Mouse (Mus musculus) gastrocnemius, adult 2 months (tissue): Measurements from ENCODE around the gene Rnf126. TPM values are rescaled to one million over a fixed set of nuclear protein-coding genes. Genes with fewer than 3 reads are reported as not detected.

Source experiments
- DNase-seq: peaks from one replicate; pipeline ENCODE4 v3.0.0; 2022
- H3K27ac ChIP-seq: fragments of 200-600 bp; 2 replicates; pipeline ENCODE4 v1.8.1; 2022; ENCODE audit warnings: mild to moderate bottlenecking
- H3K4me3 ChIP-seq: fragments of 200-600 bp; 2 replicates; pipeline ENCODE4 v1.8.1; 2022; ENCODE audit warnings: mild to moderate bottlenecking, moderate library complexity
- CTCF ChIP-seq: fragments of 200-600 bp; IDR thresholded peaks from 2 replicates; pipeline ENCODE4 v1.8.1; 2022; ENCODE audit warnings: antibody characterized with exemption, mild to moderate bottlenecking, moderate library complexity
- intact Hi-C: fragments of 180-260 bp; cut with DNase I; formaldehyde crosslinking; loops from one replicate; pipeline ENCODE4 v1.15.1; 2025
- total RNA-seq, 2 experiments: library from RNA; stranded (reverse); gene quantifications; 2 replicates each; pipeline ENCODE4 v1.2.3; 2021

Rnf126 gene
- total RNA-seq, 2 experiments from 2014 or later: 46.1 to 53.6 TPM

DNA sequence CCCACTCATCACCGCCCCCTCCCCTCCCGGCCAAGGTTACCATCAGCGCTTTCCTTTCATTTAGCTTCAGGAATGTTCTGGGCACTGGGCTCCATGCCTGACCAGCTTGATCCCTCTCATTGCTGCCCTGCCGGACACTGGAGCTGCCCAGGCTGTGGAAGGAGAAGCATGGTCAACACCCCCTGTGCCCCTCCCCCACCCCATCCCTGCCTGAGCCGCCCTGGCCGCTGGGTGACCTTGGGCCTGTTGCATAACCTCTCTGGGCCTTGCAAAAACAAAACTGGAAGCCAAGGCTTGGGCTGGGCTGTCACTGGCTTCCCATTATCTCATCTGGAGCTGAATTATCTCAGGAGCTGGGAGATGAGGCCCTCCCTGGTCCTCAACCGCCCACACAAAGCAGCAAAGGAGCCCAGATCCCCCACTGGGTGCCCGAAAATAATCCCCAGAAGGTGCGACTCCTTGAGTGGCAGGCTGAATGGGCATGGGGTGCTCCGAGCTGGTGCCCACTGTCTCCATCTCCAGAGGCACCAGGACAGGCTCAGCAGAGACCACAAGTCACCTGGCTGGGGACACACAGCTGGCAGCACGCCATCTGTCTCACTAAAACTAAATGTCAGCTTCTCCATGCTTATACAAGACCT, 35.7 kb upstream of the Rnf126 start:
- H3K27ac ChIP-seq: peak overlapping the region; percentile 85
- peak; percentile 80 for DNase-seq

DNA sequence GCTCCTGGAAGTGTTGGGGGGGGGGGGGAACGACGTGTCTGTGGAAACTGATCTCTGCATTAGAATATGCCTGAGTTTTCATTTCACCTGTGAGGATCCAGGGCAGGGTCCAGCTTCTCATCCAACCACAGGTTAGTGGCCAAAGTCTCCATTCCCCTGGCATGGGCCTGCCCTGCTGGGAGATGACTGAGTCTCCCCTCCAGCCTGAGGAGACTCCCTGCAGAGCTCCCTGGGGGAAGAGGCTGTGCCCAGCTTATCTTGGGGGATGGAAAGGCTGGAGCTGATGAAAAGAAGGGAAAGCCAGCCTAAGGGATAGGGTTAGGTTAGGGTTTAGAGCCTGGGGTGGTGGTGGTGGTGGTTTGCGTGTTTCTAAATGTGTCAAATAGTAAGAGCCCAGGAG, 35.1 kb upstream of the Rnf126 start:
- no peak for TF ChIP-seq CTCF
- Histone ChIP-seq H3K27ac (peak overlapping the region; percentile 85), H3K4me3 (peak overlapping the region; percentile 48)
- DNase-seq: no peak
- intact Hi-C loops: no loop called here

More for the DNA sequence above, 35.7 kb upstream of the Rnf126 start:
- intact Hi-C loops: no loop called here
- TF ChIP-seq CTCF: no peak
- peak overlapping the region; percentile 48 for H3K4me3 ChIP-seq

DNA sequence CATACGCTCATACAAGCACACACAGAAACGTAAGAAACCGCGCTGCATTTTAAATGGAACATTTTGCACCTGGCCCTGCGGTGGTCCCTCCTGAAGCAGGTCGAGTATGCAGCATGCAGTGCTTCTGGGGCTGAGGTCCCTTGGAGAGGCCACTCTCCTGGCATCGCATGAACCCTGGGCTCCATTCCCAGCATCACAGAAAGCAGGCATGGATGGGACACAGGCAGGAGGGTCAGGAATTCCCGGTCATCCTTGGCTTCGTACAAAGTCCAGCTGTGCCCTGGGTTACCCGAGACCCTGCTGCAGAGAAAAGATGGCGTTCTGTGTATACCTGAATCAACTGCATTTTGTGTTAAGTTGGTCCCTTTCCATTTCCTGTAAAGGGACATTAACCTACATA, 33.8 kb upstream of the Rnf126 start:
- intact Hi-C loops: no loop called here
- no peak overlapping the region for H3K4me3 ChIP-seq
- TF ChIP-seq CTCF: no peak
- no peak for DNase-seq
- no peak overlapping the region for H3K27ac ChIP-seq

DNA sequence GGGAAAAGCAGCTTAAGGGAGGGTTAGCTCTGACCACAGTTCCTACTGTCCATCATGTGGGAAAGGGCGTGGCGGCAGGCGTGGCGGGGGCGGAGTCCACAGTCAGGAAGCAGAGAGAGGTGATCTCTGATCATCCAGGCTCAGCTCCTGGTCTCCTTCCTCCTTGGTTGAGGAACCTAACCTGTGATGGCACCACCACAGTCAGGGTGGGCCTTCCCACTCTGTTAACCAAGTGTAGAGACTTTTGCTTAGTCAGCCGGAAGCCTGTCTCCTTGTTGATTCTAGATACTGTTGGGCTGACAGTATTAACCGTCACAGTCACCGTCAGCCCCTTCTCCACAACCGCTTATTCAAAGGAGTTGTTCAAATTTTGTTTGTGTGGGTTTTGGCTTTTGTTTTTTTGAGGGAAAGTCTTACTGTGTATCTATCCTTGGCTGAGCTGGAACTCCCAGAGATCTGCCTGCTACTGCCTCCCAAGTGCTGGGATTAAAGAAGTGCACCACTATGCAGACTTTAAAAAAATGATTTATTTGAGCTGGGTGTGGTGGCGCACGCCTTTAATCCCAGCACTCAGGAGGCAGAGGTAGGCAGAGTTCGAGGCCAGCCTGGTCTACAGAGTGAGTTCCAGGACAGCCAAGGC, 31.7 kb upstream of the Rnf126 start:
- H3K4me3 ChIP-seq: no peak overlapping the region
- no peak for TF ChIP-seq CTCF
- H3K27ac ChIP-seq: peak overlapping the region; percentile 90; the same call in 1 of the 2 replicates
- DNase-seq: no peak
- intact Hi-C loops: no loop called here

DNA sequence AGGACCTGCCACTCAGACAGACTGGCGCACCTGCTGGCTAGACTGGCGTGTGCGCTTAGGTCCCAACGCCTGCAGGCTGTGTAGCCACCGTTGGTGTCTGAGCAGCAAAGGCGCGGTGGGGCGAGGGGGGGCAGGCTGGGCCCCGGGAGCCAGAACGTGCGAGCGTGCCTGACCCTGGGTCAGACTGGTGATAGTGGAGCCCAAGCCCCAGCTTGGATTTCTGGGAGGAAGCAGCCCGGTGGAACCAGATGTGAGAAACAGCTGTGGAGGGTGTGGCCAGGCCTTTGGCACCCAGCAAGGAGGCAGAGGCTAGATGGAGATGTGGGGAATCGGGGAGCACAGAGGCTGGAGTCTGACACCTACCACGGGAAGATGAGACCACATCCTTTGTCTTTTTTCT, 30.6 kb upstream of the Rnf126 start:
- TF ChIP-seq CTCF: no peak
- intact Hi-C loops: no loop called here
- DNase-seq: peak; percentile 79
- peak overlapping the region; percentile 52 for H3K4me3 ChIP-seq
- H3K27ac ChIP-seq: peak overlapping the region; percentile 90

DNA sequence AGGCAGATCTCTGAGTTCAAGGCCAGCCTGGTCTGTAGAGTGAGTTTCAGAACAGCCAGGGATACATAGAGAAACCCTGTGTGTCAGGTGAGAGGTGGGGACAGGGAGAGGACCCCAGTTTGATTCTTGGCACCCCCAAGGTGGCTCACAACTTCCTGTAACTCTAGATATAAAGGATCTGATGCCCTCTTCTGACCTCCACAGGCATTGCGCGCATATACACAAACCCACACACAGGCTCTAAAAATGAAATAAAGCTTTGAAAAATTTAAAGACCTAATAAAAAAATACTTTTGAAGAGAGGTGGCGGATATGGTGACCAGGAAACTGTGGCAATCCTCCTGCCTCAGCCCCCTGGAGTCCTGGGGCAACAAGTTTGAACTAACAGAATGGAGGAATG, 29.2 kb upstream of the Rnf126 start:
- H3K27ac ChIP-seq: peak overlapping the region; percentile 90
- intact Hi-C loops: no loop called here

DNA sequence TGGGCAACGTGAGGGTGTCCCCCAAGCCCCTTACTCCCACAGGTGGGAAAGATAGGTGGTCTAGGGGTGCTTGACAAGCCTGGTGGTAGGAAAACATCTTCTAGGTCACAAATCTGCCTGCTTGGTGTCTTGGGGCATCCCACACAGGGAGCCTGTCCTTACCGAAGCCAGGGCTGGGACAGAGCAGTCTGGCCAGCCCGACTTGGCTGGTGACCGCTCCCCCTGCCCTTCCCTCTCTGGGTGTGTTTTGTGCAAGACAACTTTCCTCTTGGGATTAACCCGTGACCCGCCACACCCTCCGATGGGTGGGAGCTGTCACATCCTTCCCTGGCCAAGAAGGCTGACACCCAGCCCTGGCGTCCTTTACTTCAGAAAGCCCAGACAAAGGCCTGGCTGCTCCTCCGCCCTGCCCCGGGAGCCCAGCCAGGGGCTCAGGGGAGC, 27.8 kb upstream of the Rnf126 start:
- Histone ChIP-seq H3K4me3 (peak overlapping the region; percentile 93), H3K27ac (peak overlapping the region; percentile 90)
- intact Hi-C loops: no loop called here
- no peak for TF ChIP-seq CTCF
- DNase-seq: peak; percentile 92

More for the DNA sequence above, 29.2 kb upstream of the Rnf126 start:
- DNase-seq: no peak
- peak; percentile 40 for TF ChIP-seq CTCF
- H3K4me3 ChIP-seq: no peak overlapping the region

DNA sequence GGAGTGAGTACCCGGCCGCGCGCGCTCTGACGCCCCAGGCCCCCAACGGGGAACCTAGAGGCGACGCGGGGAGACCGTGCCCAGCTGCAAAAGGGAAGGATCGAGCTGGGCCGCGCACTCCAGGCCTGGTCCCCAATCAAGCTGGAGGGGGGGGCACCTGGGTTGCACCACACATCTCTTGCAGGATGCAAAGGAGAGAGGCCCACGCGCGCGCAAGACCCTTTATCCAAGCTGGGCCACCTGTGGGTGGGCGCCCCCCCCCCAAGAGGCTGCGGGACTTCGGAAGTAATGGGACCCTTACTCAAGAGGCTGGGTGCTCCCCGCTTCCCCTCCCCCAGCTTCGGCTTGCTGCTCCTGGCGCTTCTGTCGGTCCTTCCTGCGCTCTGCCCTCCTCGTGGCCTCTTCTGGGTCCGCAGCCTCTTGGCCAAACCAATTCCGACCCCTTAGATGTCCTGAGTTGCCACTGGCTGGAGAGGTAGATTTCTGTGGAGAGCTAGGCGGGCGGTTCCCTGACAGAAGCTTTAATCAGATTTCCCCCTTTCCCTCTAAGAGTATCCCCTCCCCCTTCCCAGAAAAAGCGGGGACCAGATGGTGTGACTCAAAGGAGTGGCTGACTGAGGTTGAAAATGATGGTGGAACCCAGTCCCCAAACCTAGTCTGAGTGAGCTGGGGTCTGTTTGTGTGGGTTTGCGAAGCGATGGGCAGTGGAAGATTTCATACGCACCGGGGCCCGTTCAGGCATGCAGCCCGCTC, 27.2 kb upstream of the Rnf126 start:
- H3K4me3 ChIP-seq: peak overlapping the region; percentile 93
- peak overlapping the region; percentile 90 for H3K27ac ChIP-seq
- DNase-seq: no peak
- no peak for TF ChIP-seq CTCF
- intact Hi-C loops: loop anchor here (2.0 kb wide), 1 partner anchor 19 kb away; no protein-coding TSS in a partner anchor

DNA sequence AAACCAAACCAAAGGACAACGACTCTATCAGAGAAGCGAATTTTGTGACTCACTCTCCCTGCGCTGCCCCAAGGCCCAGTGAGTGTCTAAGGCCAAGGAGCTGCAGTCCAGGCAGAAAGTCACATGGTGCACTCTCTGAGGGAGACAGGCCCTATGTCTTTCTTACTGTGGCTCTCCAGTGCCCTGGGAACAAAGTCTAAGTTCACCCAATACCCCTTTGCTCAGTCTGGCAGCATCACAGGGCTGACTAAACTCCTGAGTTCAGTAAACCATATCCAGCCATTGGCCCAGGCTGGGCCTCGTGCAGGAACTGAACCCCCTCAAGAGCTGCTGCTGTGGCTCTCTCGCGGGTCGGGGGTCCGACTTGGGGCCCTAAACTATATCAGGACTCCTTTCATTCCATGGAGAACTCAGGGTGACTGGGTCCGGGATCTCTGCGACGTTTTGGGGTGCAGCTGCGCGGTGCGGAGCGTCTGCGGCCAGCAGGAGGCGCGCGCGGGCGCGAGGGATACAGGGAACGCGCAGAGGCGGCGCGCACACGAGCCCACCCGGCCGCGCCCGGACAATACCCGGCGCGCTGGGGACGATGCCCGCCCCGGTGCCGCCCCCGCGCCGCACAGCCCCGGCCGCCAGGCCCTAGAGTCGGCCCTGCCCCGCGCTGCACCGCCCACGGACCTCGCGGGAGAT, 26.4 kb upstream of the Rnf126 start, which contains the start of gene Palm:
TSS of gene Palm (plus strand) at position 522 of the 687 bp plus-strand sequence.
- TF ChIP-seq CTCF: peak; percentile 96

DNA sequence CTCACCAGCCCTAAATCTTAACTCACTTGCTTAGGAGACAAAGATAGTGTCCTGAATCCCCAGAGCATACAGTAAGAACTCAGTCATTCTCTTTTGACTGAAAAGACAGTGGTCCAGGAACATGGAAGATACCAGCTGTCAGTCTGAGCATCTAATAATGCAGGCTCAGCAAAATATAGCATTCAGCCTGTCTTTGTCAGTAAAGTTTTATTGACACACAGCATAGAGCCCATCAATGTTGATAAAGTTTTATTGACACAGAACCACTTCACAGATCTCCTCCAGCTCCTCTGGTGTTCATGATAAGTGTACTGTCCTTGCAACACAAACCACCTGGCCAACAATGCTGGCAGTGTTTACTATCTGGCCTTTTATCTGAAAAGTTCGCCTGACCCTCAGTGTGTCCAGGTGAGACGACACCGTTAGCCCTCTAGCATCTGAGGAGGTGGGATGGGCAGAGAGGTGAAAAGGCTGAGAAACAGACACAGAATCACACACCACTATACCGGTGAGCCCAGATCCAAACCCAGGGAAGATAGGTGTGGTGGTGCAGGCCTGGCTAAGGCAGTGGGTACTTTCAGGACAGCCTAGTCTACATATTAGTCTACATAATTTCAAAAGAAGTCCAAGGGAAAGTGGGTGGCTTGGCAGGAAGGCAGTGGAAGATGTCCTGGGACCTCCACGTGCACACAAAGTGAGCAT, 25.7 kb upstream of the Rnf126 start:
- no peak for DNase-seq
- peak overlapping the region; percentile 90 for H3K27ac ChIP-seq
- intact Hi-C loops: loop anchor here (2.0 kb wide), 1 partner anchor 20 kb away; no protein-coding TSS in a partner anchor
- peak overlapping the region; percentile 93 for H3K4me3 ChIP-seq
- TF ChIP-seq CTCF: no peak

More for the DNA sequence above, 26.4 kb upstream of the Rnf126 start, which contains the start of gene Palm:
- peak within 1 kb of the TSS; percentile 90 for H3K27ac ChIP-seq
- DNase-seq: peak; percentile 86
- intact Hi-C loops: loop anchor here (2.0 kb wide), 1 partner anchor 20 kb away; no protein-coding TSS in a partner anchor
- H3K4me3 ChIP-seq: peak within 1 kb of the TSS; percentile 93

DNA sequence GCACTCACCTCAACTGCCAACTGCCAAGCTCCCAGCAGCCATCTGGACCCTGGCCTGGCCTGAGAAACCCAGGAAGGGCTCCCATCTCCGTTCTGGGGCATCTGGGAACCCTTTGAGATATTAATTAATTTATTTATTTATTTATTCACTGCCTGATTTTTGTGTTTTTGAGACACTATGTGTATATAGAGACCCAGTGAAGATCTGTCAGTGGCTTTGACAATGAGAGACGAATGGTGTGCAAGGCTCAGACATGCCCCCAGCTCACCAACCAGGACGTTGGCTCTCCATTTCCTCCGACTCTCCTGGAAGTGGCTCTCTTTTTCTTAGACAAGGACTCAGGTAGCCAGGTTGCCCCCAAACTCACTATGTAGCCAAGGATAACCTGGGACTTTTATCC, 24.1 kb upstream of the Rnf126 start, which contains the start of gene Prss57:
TSS of gene Prss57 (minus strand) at position 101 of the 400 bp plus-strand sequence.
- H3K27ac ChIP-seq: no peak within 1 kb of the TSS
- DNase-seq: no peak
- no peak for TF ChIP-seq CTCF
- no peak within 1 kb of the TSS for H3K4me3 ChIP-seq
- intact Hi-C loops: no loop called here
